Mouse (Mus musculus) midbrain, embryonic 15.5 days (tissue): Measurements from ENCODE around the gene Rasgrp1. TPM values are rescaled to one million over a fixed set of nuclear protein-coding genes. Genes with fewer than 3 reads are reported as not detected.

Experiments
- ATAC-seq: fragments of 200-750 bp; cut with Nextera tagmentation; replicated peaks from 2 replicates; pipeline ENCODE4 v1.8.0; 2017; ENCODE audit warnings: moderate TSS enrichment
- H3K27ac ChIP-seq: fragments of 300-500 bp; sonication (generic); 2 replicates; pipeline ENCODE4 v1.5.1; 2015; ENCODE audit warnings: mild to moderate bottlenecking, inconsistent platforms
- H3K27me3 ChIP-seq: fragments of 300-500 bp; sonication (generic); replicated peaks from 2 replicates; pipeline ENCODE4 v1.6.1; 2015; ENCODE audit warnings: inconsistent platforms
- H3K36me3 ChIP-seq: fragments of 300-500 bp; sonication (generic); replicated peaks from 2 replicates; pipeline ENCODE4 v1.6.1; 2015; ENCODE audit warnings: inconsistent platforms
- H3K4me1 ChIP-seq: fragments of 300-500 bp; sonication (generic); 2 replicates; pipeline ENCODE4 v1.6.1; 2015; ENCODE audit warnings: inconsistent platforms
- H3K4me2 ChIP-seq: fragments of 300-500 bp; sonication (generic); 2 replicates; pipeline ENCODE4 v1.6.1; 2015; ENCODE audit warnings: inconsistent platforms, mild to moderate bottlenecking, moderate library complexity
- H3K4me3 ChIP-seq: fragments of 300-500 bp; sonication (generic); 2 replicates; pipeline ENCODE4 v1.5.1; 2015; ENCODE audit warnings: mild to moderate bottlenecking, inconsistent platforms
- H3K9ac ChIP-seq: fragments of 300-500 bp; sonication (generic); 2 replicates; pipeline ENCODE4 v1.6.1; 2015; ENCODE audit warnings: mild to moderate bottlenecking, inconsistent platforms
- H3K9me3 ChIP-seq: fragments of 300-500 bp; sonication (generic); 2 replicates; pipeline ENCODE4 v1.6.1; 2016; ENCODE audit warnings: inconsistent platforms
- WGBS: fragments of 180-500 bp; shearing (Covaris S2); methylation state at CpG from one replicate; pipeline ENCODE4 v1.1.7; 2015; ENCODE audit warnings: mixed read lengths; 5-methylcytosine and 5-hydroxymethylcytosine counted together
- polyA plus RNA-seq: library from polyadenylated mRNA; unstranded; fragments of >200 nt; fragmentation: Nextera tagmentation; extraction: Ambion mirVana; gene quantifications from 2 replicates; pipeline ENCODE4 v1.2.1, GENCODE M21; 2015

Rasgrp1 gene
- polyA plus RNA-seq, 1 experiment from 2014 or later = 2.8 TPM

- no peak for ATAC-seq
- Histone ChIP-seq H3K4me1 (no peaks in the 10 kb centered on the region), H3K4me2 (no peak overlapping the region), H3K27me3 (no peaks in the 10 kb centered on the region), H3K36me3 (no peaks in the 10 kb centered on the region), H3K9me3 (no peaks in the 10 kb centered on the region), H3K4me3 (no peak overlapping the region), H3K27ac (no peak overlapping the region), H3K9ac (no peak overlapping the region)
Observed at GRCm38 (mm10) chr2:117357939-117358338, 15.1 kb upstream of the Rasgrp1 start.

GRCm38 (mm10) chr2:117352305-117353123 is 9.7 kb upstream of the Rasgrp1 start:
- Histone ChIP-seq H3K9me3 (no peaks in the 10 kb centered on the region), H3K27me3 (no peaks in the 10 kb centered on the region), H3K36me3 (no peaks in the 10 kb centered on the region), H3K27ac (no peak overlapping the region), H3K4me1 (0 out of 2 replicates have a peak, but pooled peaks cover 4% of the 10 kb centered on the region), H3K4me2 (no peak overlapping the region), H3K4me3 (no peak overlapping the region), H3K9ac (no peak overlapping the region)
- ATAC-seq = peak; percentile 45; the same call in 1 of the 2 replicates
- 29% methylated on average over 9 of the region's 9 CpGs for WGBS

GRCm38 (mm10) chr2:117350138-117350537 is 7.3 kb upstream of the Rasgrp1 start:
- H3K4me1 ChIP-seq = 0 out of 2 replicates have a peak, but pooled peaks cover 4% of the 10 kb centered on the region
- no peaks in the 10 kb centered on the region for H3K27me3 ChIP-seq
- no peak for ATAC-seq
- no peaks in the 10 kb centered on the region for H3K36me3 ChIP-seq
- no peak overlapping the region for H3K9ac ChIP-seq
- no peak overlapping the region for H3K4me2 ChIP-seq
- H3K9me3 ChIP-seq = no peaks in the 10 kb centered on the region
- WGBS = 55% methylated on average over 6 of the region's 6 CpGs
- no peak overlapping the region for H3K4me3 ChIP-seq
- H3K27ac ChIP-seq = no peak overlapping the region

GRCm38 (mm10) chr2:117343240-117343624 is 431 bp upstream of the Rasgrp1 start:
- H3K9ac ChIP-seq = no peak overlapping the region
- H3K4me2 ChIP-seq = peak overlapping the region; percentile 97
- H3K4me3 ChIP-seq = peak overlapping the region; percentile 53; the same call in 1 of the 2 replicates
- peaks cover 15% of the 10 kb centered on the region for H3K27me3 ChIP-seq
- 0 out of 2 replicates have a peak, but pooled peaks have one; percentile 16 for ATAC-seq
- H3K4me1 ChIP-seq = peaks cover 15% of the 10 kb centered on the region
- 41% methylated on average over 7 of the region's 7 CpGs for WGBS
- H3K9me3 ChIP-seq = no peaks in the 10 kb centered on the region
- no peak overlapping the region for H3K27ac ChIP-seq
- H3K36me3 ChIP-seq = no peaks in the 10 kb centered on the region

- WGBS = 0% methylated on average over 19 of the region's 19 CpGs
- peak overlapping the region; percentile 97 for H3K4me2 ChIP-seq
- peaks cover 15% of the 10 kb centered on the region for H3K4me1 ChIP-seq
- H3K4me3 ChIP-seq = peak overlapping the region; percentile 53
- ATAC-seq = peak; percentile 73
- peak overlapping the region; percentile 47 for H3K9ac ChIP-seq
- H3K9me3 ChIP-seq = no peaks in the 10 kb centered on the region
- H3K27ac ChIP-seq = no peak overlapping the region
- peaks cover 15% of the 10 kb centered on the region for H3K27me3 ChIP-seq
- no peaks in the 10 kb centered on the region for H3K36me3 ChIP-seq
Observed at GRCm38 (mm10) chr2:117342090-117342546, 683 bp downstream of the Rasgrp1 start.

- no peaks in the 10 kb centered on the region for H3K9me3 ChIP-seq
- no peak overlapping the region for H3K4me3 ChIP-seq
- no peaks in the 10 kb centered on the region for H3K36me3 ChIP-seq
- no peak overlapping the region for H3K4me2 ChIP-seq
- peaks cover 11% of the 10 kb centered on the region for H3K27me3 ChIP-seq
- no peak overlapping the region for H3K9ac ChIP-seq
- H3K4me1 ChIP-seq = peaks cover 15% of the 10 kb centered on the region
- no peak for ATAC-seq
- H3K27ac ChIP-seq = no peak overlapping the region
- 55% methylated on average over 3 of the region's 3 CpGs for WGBS
Observed at GRCm38 (mm10) chr2:117338501-117338900, 4.3 kb downstream of the Rasgrp1 start.

- H3K27ac ChIP-seq = no peak overlapping the region
- WGBS = 94% methylated on average over 7 of the region's 7 CpGs
- no peak overlapping the region for H3K4me3 ChIP-seq
- no peaks in the 10 kb centered on the region for H3K9me3 ChIP-seq
- H3K36me3 ChIP-seq = no peaks in the 10 kb centered on the region
- peaks cover 9% of the 10 kb centered on the region for H3K27me3 ChIP-seq
- no peak overlapping the region for H3K9ac ChIP-seq
- no peak overlapping the region for H3K4me2 ChIP-seq
- peaks cover 14% of the 10 kb centered on the region for H3K4me1 ChIP-seq
- ATAC-seq = no peak
Observed at GRCm38 (mm10) chr2:117337902-117338301, 4.9 kb downstream of the Rasgrp1 start.

- no peak for ATAC-seq
- 62% methylated on average over 5 of the region's 5 CpGs for WGBS
Observed at GRCm38 (mm10) chr2:117336946-117337665, 5.7 kb downstream of the Rasgrp1 start.

GRCm38 (mm10) chr2:117335552-117336188 is 7.1 kb downstream of the Rasgrp1 start:
- H3K9ac ChIP-seq = no peak overlapping the region
- no peak overlapping the region for H3K27ac ChIP-seq
- H3K4me3 ChIP-seq = no peak overlapping the region
- WGBS = 37% methylated on average over 4 of the region's 4 CpGs
- H3K27me3 ChIP-seq = no peaks in the 10 kb centered on the region
- H3K4me1 ChIP-seq = no peaks in the 10 kb centered on the region
- no peaks in the 10 kb centered on the region for H3K36me3 ChIP-seq
- H3K4me2 ChIP-seq = no peak overlapping the region
- H3K9me3 ChIP-seq = no peaks in the 10 kb centered on the region
- ATAC-seq = no peak

More at GRCm38 (mm10) chr2:117336946-117337665, 5.7 kb downstream of the Rasgrp1 start:
- peaks cover 1% of the 10 kb centered on the region; the same call in 1 of the 2 replicates for H3K27me3 ChIP-seq
- no peak overlapping the region for H3K4me2 ChIP-seq
- no peaks in the 10 kb centered on the region for H3K36me3 ChIP-seq
- no peaks in the 10 kb centered on the region for H3K9me3 ChIP-seq
- H3K4me1 ChIP-seq = peaks cover 6% of the 10 kb centered on the region
- H3K27ac ChIP-seq = no peak overlapping the region
- no peak overlapping the region for H3K4me3 ChIP-seq
- H3K9ac ChIP-seq = no peak overlapping the region

GRCm38 (mm10) chr2:117331634-117332033 is 11.2 kb downstream of the Rasgrp1 start:
- WGBS = 59% methylated on average over 5 of the region's 5 CpGs
- no peak for ATAC-seq
- no peak overlapping the region for H3K4me3 ChIP-seq
- H3K4me2 ChIP-seq = no peak overlapping the region
- H3K9me3 ChIP-seq = no peaks in the 10 kb centered on the region
- no peak overlapping the region for H3K9ac ChIP-seq
- H3K27ac ChIP-seq = no peak overlapping the region
- no peaks in the 10 kb centered on the region for H3K27me3 ChIP-seq
- no peaks in the 10 kb centered on the region for H3K36me3 ChIP-seq
- H3K4me1 ChIP-seq = no peaks in the 10 kb centered on the region

GRCm38 (mm10) chr2:117328521-117329285 is 14.1 kb downstream of the Rasgrp1 start:
- ATAC-seq = no peak
- no peaks in the 10 kb centered on the region for H3K27me3 ChIP-seq
- 81% methylated on average over 9 of the region's 9 CpGs for WGBS
- H3K9me3 ChIP-seq = no peaks in the 10 kb centered on the region
- H3K36me3 ChIP-seq = no peaks in the 10 kb centered on the region
- H3K27ac ChIP-seq = no peak overlapping the region
- H3K4me1 ChIP-seq = no peaks in the 10 kb centered on the region
- H3K9ac ChIP-seq = no peak overlapping the region
- no peak overlapping the region for H3K4me3 ChIP-seq
- no peak overlapping the region for H3K4me2 ChIP-seq
